Comparison of ENCODE assay signal across 13 mouse cellular contexts in the genomic region with DNA sequence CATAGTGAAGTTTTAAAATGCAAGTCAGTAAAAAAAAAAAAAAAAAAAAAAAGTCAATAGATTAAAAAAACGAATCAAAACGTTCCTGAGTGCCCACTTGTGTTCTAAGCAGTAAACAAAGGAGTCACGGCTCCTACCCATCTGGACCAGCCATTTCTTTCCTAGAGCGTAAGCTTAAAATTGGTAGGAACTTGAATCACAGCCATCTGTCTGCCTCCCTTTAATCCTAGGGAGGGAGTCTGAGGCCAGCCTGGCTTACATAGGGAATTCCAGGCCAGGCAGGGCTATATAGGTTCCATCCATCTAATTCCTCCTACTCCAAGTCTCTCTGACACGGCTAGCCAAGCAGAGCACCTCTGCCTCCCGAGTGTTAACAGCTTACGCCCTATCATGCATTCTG. TPM values are rescaled to one million over a fixed set of nuclear protein-coding genes. Genes with fewer than 3 reads are reported as not detected.
DNase-seq lines count a peak whose midpoint lies in the region.
"Had no signal": no experiment of that assay in that cellular context is flagged by ENCODE, and none has a peak within 500 bp of the region (broad histone marks: within the 10 kb centered on the region; RNA-seq: fewer than 3 reads in every experiment).

No protein-coding gene starts in this region.

- peak; percentile 15 to 48 for DNase-seq in layer of hippocampus, adult 18-20 months (ENCODE audit: low spot score in 2 of 2)
- no peak for DNase-seq in layer of hippocampus, adult 11-12 months (ENCODE audit: low spot score)
- peak; percentile 5 to 13 for DNase-seq in right cerebral cortex, adult 2 months (ENCODE audit: low spot score in 2 of 2)
- DNase-seq in right cerebral cortex, adult 18-20 months = no peak
- DNase-seq in retina, embryonic 14.5 days (ENCODE audit: low spot score) = peak; percentile 26
- no peak for DNase-seq in cerebellum, postnatal 14 days
- DNase-seq in ovary, postnatal 36 days (ENCODE audit: low spot score) = no peak
- DNase-seq: adrenal gland, adult 2 months; adrenal gland, postnatal 25 days; cerebellum, adult 11 months; cerebellum, adult 8-10 months; cerebellum, postnatal 25 days; gastrocnemius, postnatal 14 days had no signal

RNA-seq across cellular contexts. Expression of gene Pold3, which starts 7.5 kb away (rescaled TPM):
- total RNA-seq in layer of hippocampus, adult 18-20 months (2021) = 10 to 100 TPM; 33.6 to 37.7 TPM

RNA-seq across cellular contexts. Expression of gene Lipt2, which starts 45.3 kb away (rescaled TPM):
- total RNA-seq in layer of hippocampus, adult 18-20 months (2021) = 1 to 10 TPM; 4.0 to 4.1 TPM

Comparison
In these comparisons a context has a peak if more than half of its experiments do, and no peak if none do; other contexts are left out.
1. DNase-seq: peak in layer of hippocampus, adult 18-20 months (2 of 2), right cerebral cortex, adult 2 months (2 of 2) and retina, embryonic 14.5 days (single experiment); none in layer of hippocampus, adult 11-12 months (single experiment), right cerebral cortex, adult 18-20 months (single experiment), cerebellum, postnatal 14 days (0 of 2) and ovary, postnatal 36 days (single experiment).